ENCODE assay signal across 20 mouse cellular contexts in the genomic region with DNA sequence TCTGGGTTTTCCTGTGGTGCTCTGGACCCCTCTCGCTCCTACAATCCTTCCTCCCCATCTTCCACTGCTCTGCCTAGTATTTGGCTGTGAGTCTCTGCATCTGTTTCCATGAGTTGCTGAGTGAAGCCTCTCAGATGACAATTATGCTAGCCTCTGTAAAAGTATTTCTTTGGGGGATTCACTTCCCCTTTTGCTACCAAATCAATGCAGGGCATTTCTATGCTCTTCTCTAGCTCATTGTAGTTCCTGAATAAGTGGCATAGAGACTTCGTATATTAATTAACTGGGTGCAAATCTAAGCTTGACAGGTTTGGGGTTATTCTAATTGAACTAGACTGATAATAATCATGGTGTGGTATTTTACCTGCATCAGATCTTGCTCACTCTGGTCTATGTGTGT.
A peak's percentile ranks its signal among the peaks of the same experiment; 100 is the strongest.
DNase-seq lines count a peak whose midpoint lies in the region; ATAC-seq and TF ChIP-seq lines count a peak whose summit lies in the region.
"Had no signal": no experiment of that assay in that cellular context is flagged by ENCODE, and none has a peak within 500 bp of the region (broad histone marks: within the 10 kb centered on the region; RNA-seq: fewer than 3 reads in every experiment).

No protein-coding gene starts in this region.

- H3K9me3 ChIP-seq in lung, embryonic 14.5 days (ENCODE audit: low read depth, low read length): no peaks in the 10 kb centered on the region
- H3K9me3 ChIP-seq in stomach, embryonic 16.5 days (replicated peaks; ENCODE audit: control insufficient read depth, low read length): no peaks in the 10 kb centered on the region
- H3K9me3 ChIP-seq: embryonic facial prominence, embryonic 13.5 days; forebrain, embryonic 12.5 days; heart, embryonic 15.5 days; hindbrain, embryonic 13.5 days had no signal

- no peak for ATAC-seq in lung, embryonic 14.5 days (ENCODE audit: insufficient read depth)
- peak; percentile 65 for ATAC-seq in common myeloid progenitor, adult 5-6 weeks (replicated peaks; ENCODE audit: low read depth, poor library complexity, severe bottlenecking)
- no peak for ATAC-seq in stomach, embryonic 16.5 days (ENCODE audit: insufficient read depth, low FRiP score)
- ATAC-seq: forebrain, embryonic 16.5 days had no signal

- no peak for TF ChIP-seq CTCF in lung, embryonic 14.5 days (IDR thresholded peaks at IDR 0.05; ENCODE audit: low read depth)

- DNase-seq in lung, embryonic 14.5 days: no peak
- DNase-seq in lung, adult 18-20 months: no peak
- peak; percentile 41 for DNase-seq in A20 (ENCODE audit: low read depth, low spot score)
- DNase-seq in ovary, adult 18-20 months (ENCODE audit: low spot score): no peak
- DNase-seq in urinary bladder, postnatal 36 days (ENCODE audit: low spot score in 2 of 2): no peak
- DNase-seq: adrenal gland, adult 8-10 months; cerebellum, adult 11 months; cerebellum, adult 8-10 months; cerebellum, postnatal 25 days; gastrocnemius, postnatal 10 days; heart, adult 2 months; heart, postnatal 14 days had no signal

- H3K9ac ChIP-seq in lung, embryonic 14.5 days: no peak overlapping the region
- H3K9ac ChIP-seq in stomach, embryonic 16.5 days (ENCODE audit: low read length): no peak overlapping the region
- H3K9ac ChIP-seq: embryonic facial prominence, embryonic 13.5 days; forebrain, embryonic 12.5 days; heart, embryonic 15.5 days; hindbrain, embryonic 13.5 days had no signal

- no peak overlapping the region for H3K4me3 ChIP-seq in lung, embryonic 14.5 days (ENCODE audit: low read depth, low read length)
- no peak overlapping the region for H3K4me3 ChIP-seq in stomach, embryonic 16.5 days (replicated peaks; ENCODE audit: low read length)
- H3K4me3 ChIP-seq: embryonic facial prominence, embryonic 13.5 days; forebrain, embryonic 12.5 days; heart, adult 2 months; heart, embryonic 15.5 days; hindbrain, embryonic 13.5 days had no signal

- H3K4me2 ChIP-seq in lung, embryonic 14.5 days: no peak overlapping the region
- H3K4me2 ChIP-seq in stomach, embryonic 16.5 days (ENCODE audit: low read depth, low read length): no peak overlapping the region
- H3K4me2 ChIP-seq: embryonic facial prominence, embryonic 13.5 days; forebrain, embryonic 12.5 days; heart, embryonic 11.5 days; heart, embryonic 15.5 days; hindbrain, embryonic 13.5 days had no signal

- no peaks in the 10 kb centered on the region for H3K36me3 ChIP-seq in lung, embryonic 14.5 days (ENCODE audit: insufficient read depth)
- no peaks in the 10 kb centered on the region for H3K36me3 ChIP-seq in stomach, embryonic 16.5 days (ENCODE audit: control insufficient read depth, insufficient read depth, low read length)
- H3K36me3 ChIP-seq: embryonic facial prominence, embryonic 13.5 days; forebrain, embryonic 12.5 days; heart, embryonic 15.5 days; hindbrain, embryonic 13.5 days had no signal

- no peaks in the 10 kb centered on the region for H3K27me3 ChIP-seq in lung, embryonic 14.5 days (ENCODE audit: insufficient read depth, low read length)
- no peaks in the 10 kb centered on the region for H3K27me3 ChIP-seq in stomach, embryonic 16.5 days (ENCODE audit: control insufficient read depth, insufficient read depth, low read length)
- H3K27me3 ChIP-seq: embryonic facial prominence, embryonic 13.5 days; forebrain, embryonic 12.5 days; heart, embryonic 15.5 days; hindbrain, embryonic 13.5 days had no signal

- WGBS in lung, embryonic 14.5 days: 74% methylated on average over 2 of the region's 2 CpGs
- WGBS in stomach, embryonic 16.5 days: 80% methylated on average over 2 of the region's 2 CpGs

- peak overlapping the region; percentile 77 for H3K27ac ChIP-seq in lung, embryonic 14.5 days (ENCODE audit: low read depth)
- H3K27ac ChIP-seq in stomach, embryonic 16.5 days (ENCODE audit: low read length): peak overlapping the region; percentile 81
- H3K27ac ChIP-seq: embryonic facial prominence, embryonic 13.5 days; forebrain, embryonic 12.5 days; heart, adult 2 months; heart, embryonic 15.5 days; hindbrain, embryonic 13.5 days had no signal

- no peaks in the 10 kb centered on the region for H3K4me1 ChIP-seq in lung, embryonic 14.5 days (ENCODE audit: insufficient read depth)
- H3K4me1 ChIP-seq in stomach, embryonic 16.5 days (ENCODE audit: control insufficient read depth, insufficient read depth, low read length): no peaks in the 10 kb centered on the region
- H3K4me1 ChIP-seq: embryonic facial prominence, embryonic 13.5 days; forebrain, embryonic 12.5 days; heart, embryonic 15.5 days; hindbrain, embryonic 13.5 days had no signal
